Mouse (Mus musculus) kidney, embryonic 14.5 days (tissue): ENCODE data around the gene Fem1a. TPM values are rescaled to one million over a fixed set of nuclear protein-coding genes. Genes with fewer than 3 reads are reported as not detected.

Experiments
- ATAC-seq: fragments of 200-750 bp; cut with Nextera tagmentation; 2 replicates; pipeline ENCODE4 v1.8.0; 2017; ENCODE audit warnings: moderate number of reproducible peaks, mild to moderate bottlenecking, moderate TSS enrichment, moderate library complexity; ENCODE audit not compliant: low FRiP score, low TSS enrichment
- H3K27ac ChIP-seq: fragments of 300-500 bp; sonication (generic); 2 replicates; pipeline ENCODE4 v1.5.1; 2014; ENCODE audit warnings: low read depth, mild to moderate bottlenecking, low read length, moderate library complexity, mixed read lengths
- H3K27me3 ChIP-seq: fragments of 300-500 bp; sonication (generic); 2 replicates; pipeline ENCODE4 v1.6.1; 2014; ENCODE audit warnings: mild to moderate bottlenecking, low read length; ENCODE audit not compliant: control insufficient read depth, insufficient read depth
- H3K36me3 ChIP-seq: fragments of 300-500 bp; sonication (generic); 2 replicates; pipeline ENCODE4 v1.6.1; 2014; ENCODE audit warnings: low read length, mixed read lengths; ENCODE audit not compliant: control insufficient read depth, insufficient read depth
- H3K4me1 ChIP-seq: fragments of 300-500 bp; sonication (generic); 2 replicates; pipeline ENCODE4 v1.6.1; 2014; ENCODE audit warnings: low read length, mixed read lengths; ENCODE audit not compliant: control insufficient read depth, insufficient read depth
- H3K4me2 ChIP-seq: fragments of 300-500 bp; sonication (generic); replicated peaks from 2 replicates; pipeline ENCODE4 v1.6.1; 2014; ENCODE audit warnings: low read depth, mild to moderate bottlenecking, low read length
- H3K4me3 ChIP-seq: fragments of 300-500 bp; sonication (generic); 2 replicates; pipeline ENCODE4 v1.5.1; 2014; ENCODE audit warnings: mild to moderate bottlenecking, low read length
- H3K9ac ChIP-seq: fragments of 300-500 bp; sonication (generic); 2 replicates; pipeline ENCODE4 v1.6.1; 2014; ENCODE audit warnings: low read depth, mild to moderate bottlenecking, low read length, moderate library complexity
- H3K9me3 ChIP-seq: fragments of 300-500 bp; sonication (generic); 2 replicates; pipeline ENCODE4 v1.6.1; 2016; ENCODE audit warnings: low read length; ENCODE audit not compliant: control insufficient read depth
- WGBS: fragments of 180-500 bp; shearing (Covaris S2); extraction: QIAGEN DNeasy Blood & Tissue Kit; methylation state at CpG from one replicate; pipeline ENCODE4 v1.1.7; 2014; 5-methylcytosine and 5-hydroxymethylcytosine counted together
- polyA plus RNA-seq: library from polyadenylated mRNA; unstranded; fragments of >200 nt; fragmentation: Nextera tagmentation; extraction: Ambion mirVana; gene quantifications from 2 replicates; pipeline ENCODE4 v1.2.1, GENCODE M21; 2014

Gene Fem1a
- polyA plus RNA-seq, 1 experiment from 2014 or later: 14.3 TPM

DNA sequence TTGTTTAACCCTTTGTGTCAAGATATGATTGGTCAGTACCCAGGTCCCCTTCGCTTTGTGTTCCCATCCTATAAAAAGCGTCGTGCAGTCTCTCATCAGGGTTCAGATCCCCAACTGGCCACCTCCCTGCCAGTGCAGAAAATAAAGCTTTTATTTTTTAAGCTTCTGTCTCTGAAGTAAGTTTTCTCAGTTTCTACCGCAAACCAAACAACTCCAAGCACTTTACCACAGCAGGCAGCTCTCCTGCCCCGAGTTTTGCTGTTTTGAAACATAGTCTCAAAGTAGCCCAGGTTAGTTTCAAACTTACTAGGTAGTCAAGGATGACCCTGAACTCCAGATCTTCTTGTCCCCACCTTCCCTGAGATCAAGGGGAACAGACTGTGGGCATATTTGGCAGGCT lies 21.7 kb downstream of the Fem1a start:
- no peak for ATAC-seq
- Histone ChIP-seq H3K4me2 (no peak overlapping the region), H3K27ac (no peak overlapping the region), H3K9me3 (no peaks in the 10 kb centered on the region), H3K4me3 (no peak overlapping the region), H3K9ac (no peak overlapping the region), H3K27me3 (no peaks in the 10 kb centered on the region), H3K4me1 (no peaks in the 10 kb centered on the region; the same call in 1 of the 2 replicates), H3K36me3 (peaks cover 36% of the 10 kb centered on the region)
- WGBS: 95% methylated on average over 5 of the region's 5 CpGs

DNA sequence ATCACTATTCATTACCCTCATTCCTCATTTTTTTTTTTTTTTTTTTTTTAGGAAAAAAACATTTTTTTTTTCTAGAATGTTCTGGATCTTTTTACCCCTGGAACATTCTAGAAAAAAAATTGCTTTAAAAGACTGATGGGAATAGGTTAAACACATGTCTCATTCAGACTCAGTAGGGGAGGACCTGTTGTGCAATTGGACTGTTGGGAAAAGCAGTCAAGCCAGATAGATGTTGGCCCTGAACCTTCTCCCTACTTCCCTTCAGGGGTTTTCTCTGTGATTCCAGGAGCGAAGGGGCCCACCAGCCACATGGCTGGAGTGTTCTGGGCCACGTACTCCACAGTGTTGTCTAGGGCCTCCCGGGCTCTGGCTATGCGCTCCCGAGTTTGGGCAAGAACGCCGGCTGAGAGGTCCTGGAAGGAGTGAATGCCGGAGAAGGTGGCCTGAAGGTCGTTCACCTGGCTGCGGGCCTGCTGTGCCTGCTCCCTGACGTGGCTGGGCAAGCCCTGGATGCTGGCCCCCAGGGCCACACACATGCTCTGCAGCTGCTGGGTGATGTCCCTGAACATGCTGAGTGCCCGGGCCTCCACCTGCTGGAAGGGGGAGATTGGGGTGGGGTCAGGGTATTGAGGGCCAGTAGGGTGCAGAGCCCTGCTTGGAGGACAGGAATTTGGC lies 23.0 kb downstream of the Fem1a start:
- WGBS: 90% methylated on average over 12 of the region's 12 CpGs
- Histone ChIP-seq H3K36me3 (peaks cover 46% of the 10 kb centered on the region), H3K27me3 (no peaks in the 10 kb centered on the region), H3K4me2 (no peak overlapping the region), H3K4me3 (no peak overlapping the region), H3K9me3 (no peaks in the 10 kb centered on the region), H3K4me1 (no peaks in the 10 kb centered on the region; the same call in 1 of the 2 replicates), H3K27ac (no peak overlapping the region), H3K9ac (no peak overlapping the region)
- ATAC-seq: no peak

DNA sequence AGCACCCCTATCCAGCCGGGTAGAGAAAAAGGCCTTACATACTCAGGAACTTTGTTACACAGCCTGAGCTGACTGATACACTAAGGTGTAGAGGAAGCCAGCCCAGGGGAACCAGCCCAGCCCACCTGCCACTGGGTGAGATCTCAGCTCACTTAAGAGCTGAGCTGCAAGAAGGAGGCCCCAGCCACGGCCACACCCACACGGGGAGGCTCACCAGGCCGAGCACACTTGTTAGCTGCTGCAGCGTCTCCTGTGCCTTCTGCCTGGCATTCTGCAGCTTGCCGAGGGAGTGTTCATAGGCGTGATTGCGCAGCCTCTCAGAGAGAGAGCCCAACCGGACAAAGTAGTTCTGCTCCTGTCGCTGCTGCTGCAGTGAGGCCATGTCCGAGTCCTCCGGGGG lies 24.6 kb downstream of the Fem1a start:
- H3K36me3 ChIP-seq: peaks cover 62% of the 10 kb centered on the region
- no peaks in the 10 kb centered on the region for H3K9me3 ChIP-seq

DNA sequence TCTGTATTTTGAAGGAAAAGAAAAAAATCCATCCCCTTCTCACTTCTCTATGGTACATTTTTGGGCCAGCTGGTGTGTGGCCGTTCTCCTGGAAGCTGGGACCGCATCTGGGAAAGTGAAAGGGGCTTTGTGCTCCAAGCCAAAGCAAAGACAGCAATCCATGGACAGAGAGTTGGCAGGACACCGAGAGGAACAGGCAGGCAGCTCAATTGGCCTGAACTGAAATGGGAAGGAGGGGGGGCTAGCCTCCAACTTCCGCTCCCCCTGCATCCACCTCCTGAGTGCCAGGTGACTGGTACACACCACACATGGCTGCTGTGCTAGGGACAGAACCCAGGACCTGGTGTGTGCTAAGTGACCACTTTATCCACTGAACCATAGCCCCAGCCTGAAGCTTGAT lies 26.2 kb downstream of the Fem1a start:
- Histone ChIP-seq H3K9me3 (no peaks in the 10 kb centered on the region), H3K27me3 (no peaks in the 10 kb centered on the region), H3K36me3 (peaks cover 69% of the 10 kb centered on the region), H3K4me3 (no peak overlapping the region), H3K9ac (no peak overlapping the region), H3K4me1 (peaks cover 3% of the 10 kb centered on the region), H3K27ac (no peak overlapping the region), H3K4me2 (no peak overlapping the region)
- WGBS: 95% methylated on average over 4 of the region's 4 CpGs
- ATAC-seq: no peak

More for the DNA sequence above, 24.6 kb downstream of the Fem1a start:
- Histone ChIP-seq H3K4me2 (no peak overlapping the region), H3K4me1 (no peaks in the 10 kb centered on the region), H3K9ac (no peak overlapping the region), H3K27ac (no peak overlapping the region), H3K27me3 (no peaks in the 10 kb centered on the region), H3K4me3 (no peak overlapping the region)
- 92% methylated on average over 12 of the region's 12 CpGs for WGBS
- ATAC-seq: no peak

DNA sequence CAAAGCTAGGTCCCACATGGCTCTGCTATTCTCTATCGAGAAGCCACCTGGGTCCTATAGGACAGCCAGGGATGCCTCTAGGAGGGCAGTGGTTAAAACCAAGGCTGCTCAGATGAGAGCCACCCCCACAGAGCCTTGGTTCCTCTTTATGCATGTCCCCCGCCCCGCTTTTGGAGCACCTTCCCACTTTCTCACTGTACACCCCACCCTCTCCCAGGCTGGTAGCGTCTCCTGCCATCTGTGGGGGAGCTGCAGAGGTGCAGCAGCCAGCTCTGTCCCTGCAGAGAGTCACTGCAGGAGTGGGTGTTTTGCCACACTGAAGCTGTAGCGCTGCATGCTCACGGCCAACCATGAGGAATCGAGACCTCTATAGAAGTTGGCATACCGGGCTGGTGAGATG lies 26.7 kb downstream of the Fem1a start:
- peaks cover 69% of the 10 kb centered on the region for H3K36me3 ChIP-seq
- no peak overlapping the region for H3K4me2 ChIP-seq
- peaks cover 6% of the 10 kb centered on the region for H3K4me1 ChIP-seq
- WGBS: 89% methylated on average over 8 of the region's 8 CpGs
- no peaks in the 10 kb centered on the region for H3K27me3 ChIP-seq
- no peak overlapping the region for H3K4me3 ChIP-seq
- ATAC-seq: no peak
- no peak overlapping the region for H3K27ac ChIP-seq
- H3K9me3 ChIP-seq: no peaks in the 10 kb centered on the region
- H3K9ac ChIP-seq: no peak overlapping the region

GRCm38 (mm10) chr17:56285995-56286394 lies 29.4 kb downstream of the Fem1a start:
- WGBS: 91% methylated on average over 11 of the region's 11 CpGs
- no peaks in the 10 kb centered on the region for H3K27me3 ChIP-seq
- H3K9me3 ChIP-seq: no peaks in the 10 kb centered on the region
- H3K9ac ChIP-seq: no peak overlapping the region
- H3K27ac ChIP-seq: no peak overlapping the region
- peaks cover 17% of the 10 kb centered on the region for H3K4me1 ChIP-seq
- H3K4me2 ChIP-seq: no peak overlapping the region
- no peak overlapping the region for H3K4me3 ChIP-seq
- no peak for ATAC-seq
- peaks cover 53% of the 10 kb centered on the region for H3K36me3 ChIP-seq

GRCm38 (mm10) chr17:56287830-56288229 lies 31.2 kb downstream of the Fem1a start:
- 57% methylated on average over 3 of the region's 3 CpGs for WGBS
- Histone ChIP-seq H3K4me2 (peak overlapping the region; percentile 25), H3K9me3 (no peaks in the 10 kb centered on the region), H3K9ac (peak overlapping the region; percentile 37; the same call in 1 of the 2 replicates), H3K4me3 (no peak overlapping the region; the same call in 1 of the 2 replicates), H3K27me3 (no peaks in the 10 kb centered on the region), H3K4me1 (peaks cover 28% of the 10 kb centered on the region), H3K36me3 (peaks cover 38% of the 10 kb centered on the region), H3K27ac (peak overlapping the region; percentile 53)
- ATAC-seq: no peak

- Histone ChIP-seq H3K27me3 (no peaks in the 10 kb centered on the region), H3K9me3 (no peaks in the 10 kb centered on the region), H3K9ac (peak overlapping the region; percentile 57; the same call in 1 of the 2 replicates), H3K4me1 (peaks cover 28% of the 10 kb centered on the region), H3K27ac (peak overlapping the region; percentile 91), H3K4me2 (peak overlapping the region; percentile 63), H3K36me3 (peaks cover 30% of the 10 kb centered on the region), H3K4me3 (peak overlapping the region; percentile 41)
- 40% methylated on average over 3 of the region's 3 CpGs for WGBS
- no peak for ATAC-seq
These were observed 32.3 kb downstream of the Fem1a start for GRCm38 (mm10) chr17:56288866-56289265.
